Mouse (Mus musculus) G1E (cell line): ENCODE data around the gene Map7.

ENCODE experiments used
- CTCF ChIP-seq: IDR thresholded peaks from 2 replicates; pipeline ENCODE4 v1.5.1; 2012; ENCODE audit warnings: low read depth, low read length, inconsistent platforms, mixed read lengths
- GATA1 ChIP-seq: IDR thresholded peaks from 2 replicates; pipeline ENCODE4 v1.6.1; 2012; ENCODE audit warnings: borderline replicate concordance, low read length, inconsistent platforms, mixed read lengths
- GATA2 ChIP-seq: IDR thresholded peaks from 2 replicates; pipeline ENCODE4 v1.6.1; 2012; ENCODE audit warnings: low read depth, low read length, inconsistent platforms, borderline replicate concordance
- POLR2AphosphoS5 ChIP-seq: IDR thresholded peaks from 2 replicates; pipeline ENCODE4 v1.6.1; 2012; ENCODE audit warnings: low read depth, low read length, inconsistent platforms; ENCODE audit not compliant: insufficient replicate concordance
- TAL1 ChIP-seq: conservative IDR thresholded peaks from 2 replicates; pipeline ENCODE4 v1.6.1; 2012; ENCODE audit warnings: low read depth, low read length, inconsistent platforms, mixed read lengths

- TF ChIP-seq CTCF, result peak; percentile 85
- TF ChIP-seq GATA1, result no peak
- no peak for TF ChIP-seq TAL1
- TF ChIP-seq POLR2AphosphoS5, result no peak
- no peak for TF ChIP-seq GATA2
Observed at GRCm38 (mm10) chr10:20290467-20290883, 142.2 kb downstream of the Map7 start.
